Mouse (Mus musculus): ENCODE measurements around the gene Ptms.

- TF ChIP-seq TAL1 (IDR thresholded peaks at IDR 0.05; ENCODE audit: low read length) (no peak), GATA1 (IDR thresholded peaks at IDR 0.05; ENCODE audit: low read length) (no peak)
These were observed 599 bp upstream of the Ptms start for GRCm38 (mm10) chr6:124920318-124921085.
